Mouse (Mus musculus): Measurements from ENCODE around the gene Snorc. TPM values are rescaled to one million over a fixed set of nuclear protein-coding genes. Genes with fewer than 3 reads are reported as not detected.

The Snorc gene
- total and polyA plus RNA-seq, 2 experiments from 2014 or later = 3.6 TPM; not detected in 1

- no peaks in the 10 kb centered on the region for H3K36me3 ChIP-seq (ENCODE audit: insufficient read depth, low read length)
- no peak overlapping the region for H3K9ac ChIP-seq (replicated peaks; ENCODE audit: low read length, poor library complexity, severe bottlenecking)
- H3K9me3 ChIP-seq (ENCODE audit: low read length) = no peaks in the 10 kb centered on the region
- peak overlapping the region; percentile 26; the same call in 1 of the 2 replicates for H3K4me2 ChIP-seq (ENCODE audit: low read depth, low read length, poor library complexity, severe bottlenecking)
- H3K27ac ChIP-seq (ENCODE audit: low read depth, low read length) = no peak overlapping the region
- no peak for ATAC-seq (ENCODE audit: low FRiP score)
- H3K27me3 ChIP-seq (ENCODE audit: insufficient read depth, low read length) = no peaks in the 10 kb centered on the region
- DNase-seq (ENCODE audit: low spot score) = no peak
- no peak overlapping the region for H3K4me3 ChIP-seq (ENCODE audit: low read depth, low read length)
- H3K4me1 ChIP-seq (ENCODE audit: insufficient read depth, low read length) = no peaks in the 10 kb centered on the region
- TF ChIP-seq CTCF (IDR thresholded peaks at IDR 0.05) = no peak
Measured at GRCm38 (mm10) chr1:87520467-87520866, 50.4 kb downstream of the Snorc start.

- ATAC-seq (ENCODE audit: low FRiP score) (no peak), DNase-seq (ENCODE audit: low spot score) (no peak)
- no peak overlapping the region for H3K9ac ChIP-seq (replicated peaks; ENCODE audit: low read length, poor library complexity, severe bottlenecking)
- H3K36me3 ChIP-seq (ENCODE audit: insufficient read depth, low read length) = no peaks in the 10 kb centered on the region
- no peaks in the 10 kb centered on the region for H3K4me1 ChIP-seq (ENCODE audit: insufficient read depth, low read length)
- WGBS = 72% methylated on average over 1 of the region's 1 CpGs
- no peak overlapping the region for H3K4me2 ChIP-seq (ENCODE audit: low read depth, low read length, poor library complexity, severe bottlenecking)
- no peak overlapping the region for H3K27ac ChIP-seq (ENCODE audit: low read depth, low read length)
- no peaks in the 10 kb centered on the region for H3K9me3 ChIP-seq (ENCODE audit: low read length)
- no peaks in the 10 kb centered on the region for H3K27me3 ChIP-seq (ENCODE audit: insufficient read depth, low read length)
- H3K4me3 ChIP-seq (ENCODE audit: low read depth, low read length) = no peak overlapping the region
- TF ChIP-seq CTCF (IDR thresholded peaks at IDR 0.05) = no peak
Measured at GRCm38 (mm10) chr1:87521523-87521922, 51.5 kb downstream of the Snorc start.

GRCm38 (mm10) chr1:87525041-87525440 lies 55.0 kb downstream of the Snorc start:
- Histone ChIP-seq H3K9me3 (ENCODE audit: low read length) (no peaks in the 10 kb centered on the region), H3K4me1 (ENCODE audit: insufficient read depth, low read length) (no peaks in the 10 kb centered on the region), H3K4me2 (ENCODE audit: low read depth, low read length, poor library complexity, severe bottlenecking) (no peak overlapping the region), H3K27me3 (ENCODE audit: insufficient read depth, low read length) (no peaks in the 10 kb centered on the region), H3K4me3 (ENCODE audit: low read depth, low read length) (no peak overlapping the region), H3K36me3 (ENCODE audit: insufficient read depth, low read length) (no peaks in the 10 kb centered on the region), H3K9ac (replicated peaks; ENCODE audit: low read length, poor library complexity, severe bottlenecking) (no peak overlapping the region), H3K27ac (ENCODE audit: low read depth, low read length) (no peak overlapping the region)
- TF ChIP-seq CTCF (IDR thresholded peaks at IDR 0.05) = no peak
- ATAC-seq (ENCODE audit: low FRiP score) = no peak
- 93% methylated on average over 7 of the region's 7 CpGs for WGBS
- DNase-seq (ENCODE audit: low spot score) = no peak

Other genes with a start within 250 kb of the Snorc start
- 4.2 and 7.8 TPM in 2 replicates for gene Efhd1, start 205.9 kb upstream of the Snorc start, total RNA-seq (2014; rRNA removed)
- 1.7 and 2.6 TPM in 2 replicates for gene Efhd1, start 205.9 kb upstream of the Snorc start, polyA plus RNA-seq (2015; fragmentation: Nextera tagmentation; extraction: Ambion mirVana)
- gene Gigyf2, start 143.3 kb upstream of the Snorc start, total RNA-seq (2014; rRNA removed) = 69.0 and 75.0 TPM in 2 replicates
- 45.4 and 46.4 TPM in 2 replicates for gene Gigyf2, start 143.3 kb upstream of the Snorc start, polyA plus RNA-seq (2015; fragmentation: Nextera tagmentation; extraction: Ambion mirVana)
- gene Kcnj13, start 75.5 kb upstream of the Snorc start, total RNA-seq (2014; rRNA removed) = 4.5 and 8.0 TPM in 2 replicates
- 10.2 and 10.8 TPM in 2 replicates for gene Kcnj13, start 75.5 kb upstream of the Snorc start, polyA plus RNA-seq (2015; fragmentation: Nextera tagmentation; extraction: Ambion mirVana)
- 1.1 and 1.3 TPM in 2 replicates for gene Neu2, start 39.6 kb downstream of the Snorc start, total RNA-seq (2014; rRNA removed)
- 1.1 and 2.0 TPM in 2 replicates for gene Neu2, start 39.6 kb downstream of the Snorc start, polyA plus RNA-seq (2015; fragmentation: Nextera tagmentation; extraction: Ambion mirVana)
- 51.4 and 55.4 TPM in 2 replicates for gene Ngef, start 103.6 kb downstream of the Snorc start, total RNA-seq (2014; rRNA removed)
- gene Ngef, start 103.6 kb downstream of the Snorc start, polyA plus RNA-seq (2015; fragmentation: Nextera tagmentation; extraction: Ambion mirVana) = 43.9 and 45.7 TPM in 2 replicates
- 6.4 and 9.8 TPM in 2 replicates for gene Inpp5d, start 150.0 kb downstream of the Snorc start, total RNA-seq (2014; rRNA removed)
- gene Inpp5d, start 150.0 kb downstream of the Snorc start, polyA plus RNA-seq (2015; fragmentation: Nextera tagmentation; extraction: Ambion mirVana) = 2.6 and 3.1 TPM in 2 replicates

All from midbrain, postnatal 0 days (tissue).